Mouse (Mus musculus): Measurements from ENCODE around the gene Per1. TPM values are rescaled to one million over a fixed set of nuclear protein-coding genes. Genes with fewer than 3 reads are reported as not detected.

Gene Per1
- polyA plus RNA-seq, 1 experiment from 2014 or later, result 10.0 TPM

- ATAC-seq (ENCODE audit: low FRiP score, low read depth), result no peak
- Histone ChIP-seq H3K4me3 (peak overlapping the region; percentile 44), H3K27me3 (no peaks in the 10 kb centered on the region), H3K36me3 (no peaks in the 10 kb centered on the region), H3K9me3 (no peaks in the 10 kb centered on the region), H3K4me2 (peak overlapping the region; percentile 86), H3K9ac (peak overlapping the region; percentile 36), H3K4me1 (replicated peaks) (peaks cover 46% of the 10 kb centered on the region), H3K27ac (replicated peaks) (0 out of 2 replicates have a peak overlapping the region, but pooled peaks have one; percentile 21)
- 2% methylated on average over 26 of the region's 29 CpGs for WGBS
Measured at GRCm38 (mm10) chr11:69066163-69066861, 28.7 kb upstream of the Per1 start.

- Histone ChIP-seq H3K4me1 (replicated peaks) (peaks cover 46% of the 10 kb centered on the region), H3K27me3 (no peaks in the 10 kb centered on the region), H3K4me2 (peak overlapping the region; percentile 86), H3K9ac (0 out of 2 replicates have a peak overlapping the region, but pooled peaks have one; percentile 36), H3K36me3 (no peaks in the 10 kb centered on the region), H3K9me3 (no peaks in the 10 kb centered on the region), H3K4me3 (peak overlapping the region; percentile 44), H3K27ac (replicated peaks) (0 out of 2 replicates have a peak overlapping the region, but pooled peaks have one; percentile 4)
- no peak for ATAC-seq (ENCODE audit: low FRiP score, low read depth)
- 9% methylated on average over 8 of the region's 8 CpGs for WGBS
Measured at GRCm38 (mm10) chr11:69066956-69067355, 28.1 kb upstream of the Per1 start.

GRCm38 (mm10) chr11:69067601-69068000 is 27.4 kb upstream of the Per1 start:
- no peak for ATAC-seq (ENCODE audit: low FRiP score, low read depth)
- H3K9ac ChIP-seq, result no peak overlapping the region
- 68% methylated on average over 6 of the region's 6 CpGs for WGBS
- no peaks in the 10 kb centered on the region for H3K36me3 ChIP-seq
- H3K4me2 ChIP-seq, result no peak overlapping the region
- H3K9me3 ChIP-seq, result no peaks in the 10 kb centered on the region
- H3K4me1 ChIP-seq (replicated peaks), result peaks cover 48% of the 10 kb centered on the region
- H3K27me3 ChIP-seq, result no peaks in the 10 kb centered on the region
- no peak overlapping the region for H3K27ac ChIP-seq (replicated peaks)
- H3K4me3 ChIP-seq, result no peak overlapping the region

GRCm38 (mm10) chr11:69070093-69070492 is 24.9 kb upstream of the Per1 start:
- no peaks in the 10 kb centered on the region for H3K27me3 ChIP-seq
- H3K4me1 ChIP-seq (replicated peaks), result peaks cover 48% of the 10 kb centered on the region
- H3K4me3 ChIP-seq, result peak overlapping the region; percentile 65

GRCm38 (mm10) chr11:69070590-69071222 is 24.3 kb upstream of the Per1 start, which contains the start of gene Tmem107:
Tmem107 (plus strand) TSS chr11:69070806.
- H3K4me3 ChIP-seq, result peak within 1 kb of the TSS; percentile 65
- H3K9me3 ChIP-seq, result no peaks in the 10 kb centered on the region
- peaks cover 45% of the 10 kb centered on the region for H3K4me1 ChIP-seq (replicated peaks)
- H3K27me3 ChIP-seq, result no peaks in the 10 kb centered on the region
- H3K4me2 ChIP-seq, result peak within 1 kb of the TSS; percentile 85
- WGBS, result under 1% methylated on average over 47 of the region's 47 CpGs
- ATAC-seq (ENCODE audit: low FRiP score, low read depth), result peak; percentile 88
- H3K27ac ChIP-seq (replicated peaks), result peak within 1 kb of the TSS; percentile 86
- H3K9ac ChIP-seq, result peak within 1 kb of the TSS; percentile 74
- no peaks in the 10 kb centered on the region for H3K36me3 ChIP-seq

More at GRCm38 (mm10) chr11:69070093-69070492, 24.9 kb upstream of the Per1 start:
- ATAC-seq (ENCODE audit: low FRiP score, low read depth), result no peak
- WGBS, result under 1% methylated on average over 13 of the region's 13 CpGs
- Histone ChIP-seq H3K4me2 (peak overlapping the region; percentile 85), H3K27ac (replicated peaks) (peak overlapping the region; percentile 86), H3K9me3 (no peaks in the 10 kb centered on the region), H3K9ac (peak overlapping the region; percentile 74), H3K36me3 (no peaks in the 10 kb centered on the region)

GRCm38 (mm10) chr11:69071262-69071661 is 23.8 kb upstream of the Per1 start:
- Histone ChIP-seq H3K36me3 (no peaks in the 10 kb centered on the region), H3K4me2 (peak overlapping the region; percentile 85), H3K9ac (peak overlapping the region; percentile 74), H3K27me3 (no peaks in the 10 kb centered on the region), H3K4me3 (peak overlapping the region; percentile 65), H3K27ac (replicated peaks) (peak overlapping the region; percentile 86), H3K9me3 (no peaks in the 10 kb centered on the region), H3K4me1 (replicated peaks) (peaks cover 39% of the 10 kb centered on the region)
- ATAC-seq (ENCODE audit: low FRiP score, low read depth), result no peak
- WGBS, result 26% methylated on average over 9 of the region's 9 CpGs

- H3K4me3 ChIP-seq, result peak overlapping the region; percentile 35
- peak overlapping the region; percentile 94 for H3K27ac ChIP-seq (replicated peaks)
- no peaks in the 10 kb centered on the region for H3K36me3 ChIP-seq
- H3K4me1 ChIP-seq (replicated peaks), result peaks cover 34% of the 10 kb centered on the region
- H3K4me2 ChIP-seq, result peak overlapping the region; percentile 85
- no peaks in the 10 kb centered on the region for H3K9me3 ChIP-seq
- no peaks in the 10 kb centered on the region for H3K27me3 ChIP-seq
- WGBS, result 85% methylated on average over 11 of the region's 11 CpGs
- no peak overlapping the region for H3K9ac ChIP-seq
- no peak for ATAC-seq (ENCODE audit: low FRiP score, low read depth)
Measured at GRCm38 (mm10) chr11:69072234-69072633, 22.8 kb upstream of the Per1 start.

- Histone ChIP-seq H3K9me3 (no peaks in the 10 kb centered on the region), H3K36me3 (no peaks in the 10 kb centered on the region), H3K4me3 (peak overlapping the region; percentile 35), H3K4me1 (replicated peaks) (peaks cover 34% of the 10 kb centered on the region), H3K27me3 (no peaks in the 10 kb centered on the region), H3K4me2 (peak overlapping the region; percentile 85), H3K9ac (peak overlapping the region; percentile 62), H3K27ac (replicated peaks) (peak overlapping the region; percentile 94)
- WGBS, result 8% methylated on average over 9 of the region's 9 CpGs
- ATAC-seq (ENCODE audit: low FRiP score, low read depth), result no peak
Measured at GRCm38 (mm10) chr11:69072666-69073064, 22.4 kb upstream of the Per1 start.

- H3K27me3 ChIP-seq, result no peaks in the 10 kb centered on the region
- peaks cover 34% of the 10 kb centered on the region for H3K4me1 ChIP-seq (replicated peaks)
- peak overlapping the region; percentile 85 for H3K4me2 ChIP-seq
- H3K9ac ChIP-seq, result peak overlapping the region; percentile 62
- no peaks in the 10 kb centered on the region for H3K9me3 ChIP-seq
- H3K27ac ChIP-seq (replicated peaks), result peak overlapping the region; percentile 94
- peak; percentile 76 for ATAC-seq (ENCODE audit: low FRiP score, low read depth)
- H3K4me3 ChIP-seq, result peak overlapping the region; percentile 35
- H3K36me3 ChIP-seq, result no peaks in the 10 kb centered on the region
- WGBS, result 0% methylated on average over 14 of the region's 14 CpGs
Measured at GRCm38 (mm10) chr11:69073065-69073888, 21.7 kb upstream of the Per1 start.

- Histone ChIP-seq H3K27me3 (no peaks in the 10 kb centered on the region), H3K4me1 (replicated peaks) (peaks cover 34% of the 10 kb centered on the region), H3K27ac (replicated peaks) (peak overlapping the region; percentile 94), H3K9me3 (no peaks in the 10 kb centered on the region), H3K4me3 (no peak overlapping the region), H3K36me3 (no peaks in the 10 kb centered on the region), H3K9ac (no peak overlapping the region), H3K4me2 (peak overlapping the region; percentile 5; the same call in 1 of the 2 replicates)
- no peak for ATAC-seq (ENCODE audit: low FRiP score, low read depth)
- 46% methylated on average over 6 of the region's 6 CpGs for WGBS
Measured at GRCm38 (mm10) chr11:69073951-69074775, 20.9 kb upstream of the Per1 start.

- Histone ChIP-seq H3K9me3 (no peaks in the 10 kb centered on the region), H3K27ac (replicated peaks) (0 out of 2 replicates have a peak overlapping the region, but pooled peaks have one; percentile 94), H3K9ac (no peak overlapping the region), H3K4me2 (no peak overlapping the region), H3K36me3 (no peaks in the 10 kb centered on the region), H3K27me3 (no peaks in the 10 kb centered on the region), H3K4me1 (replicated peaks) (peaks cover 33% of the 10 kb centered on the region), H3K4me3 (no peak overlapping the region)
- no peak for ATAC-seq (ENCODE audit: low FRiP score, low read depth)
- WGBS, result 52% methylated on average over 2 of the region's 2 CpGs
Measured at GRCm38 (mm10) chr11:69074776-69075069, 20.3 kb upstream of the Per1 start.
